Mouse (Mus musculus): ENCODE data around the gene Aox2.

Aox2 gene

GRCm38 (mm10) chr1:58278026-58278425, at the start of gene Aox2:
Gene Aox2, plus strand, starts transcription at chr1:58278326.
- WGBS = 79% methylated on average over 5 of the region's 5 CpGs

GRCm38 (mm10) chr1:58229774-58230173, 48.4 kb upstream of the Aox2 start:
- 70% methylated on average over 4 of the region's 4 CpGs for WGBS

GRCm38 (mm10) chr1:58230542-58230941, 47.6 kb upstream of the Aox2 start:
- 68% methylated on average over 5 of the region's 5 CpGs for WGBS

GRCm38 (mm10) chr1:58235405-58235804, 42.7 kb upstream of the Aox2 start:
- 59% methylated on average over 5 of the region's 5 CpGs for whole genome bisulfite sequencing

GRCm38 (mm10) chr1:58237527-58238299, 40.4 kb upstream of the Aox2 start:
- 80% methylated on average over 4 of the region's 4 CpGs for WGBS

- 94% methylated on average over 5 of the region's 5 CpGs for WGBS
Measured at GRCm38 (mm10) chr1:58238440-58238839, 39.7 kb upstream of the Aox2 start.

GRCm38 (mm10) chr1:58238961-58239360, 39.2 kb upstream of the Aox2 start:
- WGBS = 95% methylated on average over 9 of the region's 9 CpGs

GRCm38 (mm10) chr1:58240347-58240746, 37.8 kb upstream of the Aox2 start:
- 60% methylated on average over 6 of the region's 6 CpGs for WGBS

- 74% methylated on average over 3 of the region's 3 CpGs for WGBS
Measured at GRCm38 (mm10) chr1:58244487-58244886, 33.6 kb upstream of the Aox2 start.

- 78% methylated on average over 1 of the region's 1 CpGs for WGBS
Measured at GRCm38 (mm10) chr1:58248518-58248917, 29.6 kb upstream of the Aox2 start.

GRCm38 (mm10) chr1:58253466-58253865, 24.7 kb upstream of the Aox2 start:
- 88% methylated on average over 11 of the region's 11 CpGs for WGBS

- WGBS = 87% methylated on average over 10 of the region's 10 CpGs
Measured at GRCm38 (mm10) chr1:58257195-58257991, 20.7 kb upstream of the Aox2 start.

GRCm38 (mm10) chr1:58260311-58260710, 17.8 kb upstream of the Aox2 start:
- whole genome bisulfite sequencing = 72% methylated on average over 3 of the region's 3 CpGs

GRCm38 (mm10) chr1:58268231-58268630, 9.9 kb upstream of the Aox2 start:
- 91% methylated on average over 2 of the region's 2 CpGs for WGBS

- WGBS = 53% methylated on average over 6 of the region's 6 CpGs
Measured at GRCm38 (mm10) chr1:58270807-58271569, 7.1 kb upstream of the Aox2 start.

- 51% methylated on average over 9 of the region's 9 CpGs for WGBS
Measured at GRCm38 (mm10) chr1:58275879-58276278, 2.2 kb upstream of the Aox2 start.

GRCm38 (mm10) chr1:58278513-58278912, 387 bp downstream of the Aox2 start:
- WGBS = 85% methylated on average over 7 of the region's 7 CpGs

GRCm38 (mm10) chr1:58280381-58280780, 2.3 kb downstream of the Aox2 start:
- WGBS = 85% methylated on average over 4 of the region's 4 CpGs

GRCm38 (mm10) chr1:58280939-58281624, 3.0 kb downstream of the Aox2 start:
- WGBS = 71% methylated on average over 13 of the region's 13 CpGs

GRCm38 (mm10) chr1:58281625-58281988, 3.5 kb downstream of the Aox2 start:
- 70% methylated on average over 4 of the region's 4 CpGs for WGBS

GRCm38 (mm10) chr1:58284505-58284904, 6.4 kb downstream of the Aox2 start:
- WGBS = 35% methylated on average over 7 of the region's 7 CpGs

- WGBS = 49% methylated on average over 3 of the region's 3 CpGs
Measured at GRCm38 (mm10) chr1:58288091-58288490, 10.0 kb downstream of the Aox2 start.
